Mouse (Mus musculus) testis, adult 2 months (tissue): ENCODE measurements at regions not wholly inside any gene's neighbourhood (a gene's known extent, or its start where the extent isn't known, plus 50 kb on each side); places are given as distances from the start of the nearest gene placed in this dataset.

Experiments used
- CTCF ChIP-seq: fragments of 200-500 bp; IDR thresholded peaks from 2 replicates; pipeline ENCODE4 v1.5.1; 2012; ENCODE audit warnings: low read depth, mild to moderate bottlenecking, inconsistent platforms, low read length, moderate library complexity; ENCODE audit not compliant: control insufficient read depth, insufficient read depth, insufficient replicate concordance
- POLR2A ChIP-seq: fragments of 200-500 bp; IDR thresholded peaks from 2 replicates; pipeline ENCODE4 v1.6.1; 2012; ENCODE audit warnings: low read depth, mild to moderate bottlenecking, inconsistent platforms, low read length, moderate library complexity; ENCODE audit not compliant: control insufficient read depth

GRCm38 (mm10) chr5:26535556-26535955, 278.1 kb downstream of the Gm7361 start:
- TF ChIP-seq CTCF (no peak), POLR2A (no peak)
